Mouse (Mus musculus) intestine, embryonic 16.5 days (tissue): ENCODE data around the gene Gabra4. TPM values are rescaled to one million over a fixed set of nuclear protein-coding genes. Genes with fewer than 3 reads are reported as not detected.

Experiments used
- ATAC-seq: fragments of 200-750 bp; cut with Nextera tagmentation; 2 replicates; pipeline ENCODE4 v1.8.0; 2017; ENCODE audit warnings: moderate TSS enrichment, moderate library complexity
- H3K27ac ChIP-seq: fragments of 300-500 bp; sonication (generic); 2 replicates; pipeline ENCODE4 v1.5.1; 2014; ENCODE audit warnings: mild to moderate bottlenecking, low read length
- H3K27me3 ChIP-seq: fragments of 300-500 bp; sonication (generic); replicated peaks from 2 replicates; pipeline ENCODE4 v1.6.1; 2014; ENCODE audit warnings: low read length, control low read depth, mixed read lengths; ENCODE audit not compliant: control insufficient read depth, insufficient read depth
- H3K36me3 ChIP-seq: fragments of 300-500 bp; sonication (generic); 2 replicates; pipeline ENCODE4 v1.6.1; 2014; ENCODE audit warnings: low read length, control low read depth; ENCODE audit not compliant: control insufficient read depth, insufficient read depth
- H3K4me1 ChIP-seq: fragments of 300-500 bp; sonication (generic); 2 replicates; pipeline ENCODE4 v1.6.1; 2014; ENCODE audit warnings: low read length, control low read depth, mixed read lengths; ENCODE audit not compliant: control insufficient read depth, insufficient read depth
- H3K4me2 ChIP-seq: fragments of 300-500 bp; sonication (generic); 2 replicates; pipeline ENCODE4 v1.6.1; 2014; ENCODE audit warnings: low read depth, low read length, control low read depth
- H3K4me3 ChIP-seq: fragments of 300-500 bp; sonication (generic); 2 replicates; pipeline ENCODE4 v1.5.1; 2014; ENCODE audit warnings: mild to moderate bottlenecking, low read length
- H3K9ac ChIP-seq: fragments of 300-500 bp; sonication (generic); 2 replicates; pipeline ENCODE4 v1.6.1; 2014; ENCODE audit warnings: low read depth, low read length
- H3K9me3 ChIP-seq: fragments of 300-500 bp; sonication (generic); 2 replicates; pipeline ENCODE4 v1.6.1; 2016; ENCODE audit warnings: low read length, control low read depth; ENCODE audit not compliant: control insufficient read depth
- whole genome bisulfite sequencing: fragments of 180-500 bp; shearing (Covaris S2); extraction: QIAGEN DNeasy Blood & Tissue Kit; methylation state at CpG from one replicate; pipeline ENCODE4 v1.1.7; 2014; 5-methylcytosine and 5-hydroxymethylcytosine counted together
- polyA plus RNA-seq: library from polyadenylated mRNA; unstranded; fragments of >200 nt; fragmentation: Nextera tagmentation; extraction: Ambion mirVana; gene quantifications from 2 replicates; pipeline ENCODE4 v1.2.1, GENCODE M21; 2015

Gabra4 gene
- polyA plus RNA-seq, 1 experiment from 2014 or later: 2.5 TPM

DNA sequence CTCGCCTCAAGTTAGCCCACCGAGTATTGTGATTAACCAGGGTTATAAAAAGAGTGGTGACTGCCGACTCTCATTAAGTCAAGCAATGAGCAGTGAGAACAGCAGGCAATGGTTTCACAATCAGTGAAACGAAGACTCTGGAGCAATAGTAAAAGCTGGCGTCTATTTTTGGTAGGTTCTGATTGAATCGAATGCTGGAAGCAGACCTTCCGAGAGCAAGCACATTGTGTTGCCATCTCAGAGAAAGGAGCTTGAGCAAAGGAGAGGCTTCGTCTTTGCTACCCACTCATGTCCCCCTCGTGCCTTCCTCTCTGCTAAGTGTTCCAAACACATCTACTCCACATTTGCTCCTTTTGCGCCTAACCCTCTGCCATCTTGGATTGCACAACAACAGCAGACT lies 18.3 kb downstream of the Gabra4 start:
- Histone ChIP-seq H3K4me1 (no peaks in the 10 kb centered on the region), H3K27ac (no peak overlapping the region), H3K9me3 (no peaks in the 10 kb centered on the region), H3K36me3 (no peaks in the 10 kb centered on the region), H3K9ac (no peak overlapping the region), H3K4me2 (no peak overlapping the region), H3K4me3 (no peak overlapping the region), H3K27me3 (no peaks in the 10 kb centered on the region)
- WGBS: 82% methylated on average over 10 of the region's 10 CpGs
- ATAC-seq: no peak

DNA sequence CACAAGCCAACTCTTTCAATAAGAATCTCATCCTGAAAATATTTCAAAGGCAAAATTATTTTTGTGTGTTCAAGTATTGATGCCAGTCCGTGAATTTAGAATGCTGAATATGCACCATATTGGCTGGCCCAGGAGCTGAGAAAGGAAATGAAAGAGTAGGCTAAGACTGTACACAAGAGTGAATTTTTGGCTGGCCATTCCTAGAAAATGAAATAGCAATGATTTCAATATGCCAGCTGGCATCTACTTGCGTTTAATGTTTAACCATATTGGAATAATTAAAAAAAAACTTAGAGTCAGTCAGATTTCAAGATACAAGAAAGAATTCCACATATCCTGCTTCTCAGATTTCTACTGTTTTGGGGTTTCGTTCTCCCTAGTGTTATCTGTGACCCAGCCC lies 30.3 kb downstream of the Gabra4 start:
- no peak for ATAC-seq
- Histone ChIP-seq H3K36me3 (no peaks in the 10 kb centered on the region), H3K9ac (no peak overlapping the region), H3K27me3 (no peaks in the 10 kb centered on the region), H3K27ac (no peak overlapping the region), H3K4me3 (no peak overlapping the region), H3K4me1 (no peaks in the 10 kb centered on the region), H3K4me2 (no peak overlapping the region), H3K9me3 (no peaks in the 10 kb centered on the region)
- WGBS: 88% methylated on average over 3 of the region's 3 CpGs

DNA sequence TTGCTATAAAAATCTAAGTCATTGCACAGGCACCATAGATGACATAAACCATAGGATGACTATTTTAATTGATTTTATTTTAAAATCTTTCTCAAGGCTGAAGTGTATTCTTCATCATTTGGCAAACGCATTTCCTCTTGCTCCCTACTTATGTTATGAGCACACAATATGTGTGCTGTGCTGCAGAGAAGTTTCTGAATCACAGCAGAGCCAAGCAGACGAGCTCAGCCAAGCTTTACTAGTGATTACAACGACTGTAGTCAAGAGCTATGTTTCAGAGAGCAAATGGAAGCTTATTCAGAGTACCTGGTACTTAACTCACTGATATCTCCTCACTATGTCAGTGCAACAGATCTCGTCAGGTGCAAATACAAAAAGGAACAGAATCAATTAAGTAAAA lies 41.4 kb downstream of the Gabra4 start:
- Histone ChIP-seq H3K9ac (no peak overlapping the region), H3K4me3 (no peak overlapping the region), H3K27ac (no peak overlapping the region), H3K27me3 (no peaks in the 10 kb centered on the region), H3K4me1 (no peaks in the 10 kb centered on the region), H3K36me3 (no peaks in the 10 kb centered on the region), H3K9me3 (no peaks in the 10 kb centered on the region), H3K4me2 (no peak overlapping the region)
- ATAC-seq: no peak
- WGBS: 63% methylated on average over 4 of the region's 4 CpGs

DNA sequence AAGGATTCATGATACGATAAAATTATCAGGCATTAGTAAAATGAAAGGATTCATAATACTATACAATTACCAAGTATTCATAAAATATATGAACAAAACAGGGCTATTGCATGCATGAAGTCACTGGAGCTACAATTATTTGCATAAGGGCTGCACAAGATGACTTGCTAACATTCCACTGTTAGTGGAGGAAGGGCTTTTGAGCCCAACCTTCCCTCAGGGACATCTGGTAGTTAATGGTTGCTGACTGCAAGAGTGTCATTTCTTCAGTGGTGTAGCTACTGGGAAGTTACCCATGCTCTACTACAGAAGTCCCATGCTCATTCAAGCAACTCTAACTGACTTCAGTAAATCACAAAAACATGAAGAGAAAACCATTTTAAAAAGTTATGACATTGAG lies 43.8 kb downstream of the Gabra4 start:
- Histone ChIP-seq H3K9ac (no peak overlapping the region), H3K36me3 (no peaks in the 10 kb centered on the region), H3K27ac (no peak overlapping the region), H3K4me3 (no peak overlapping the region), H3K4me2 (no peak overlapping the region), H3K27me3 (no peaks in the 10 kb centered on the region), H3K4me1 (no peaks in the 10 kb centered on the region), H3K9me3 (no peaks in the 10 kb centered on the region)
- no peak for ATAC-seq
- WGBS: 96% methylated on average over 1 of the region's 1 CpGs

DNA sequence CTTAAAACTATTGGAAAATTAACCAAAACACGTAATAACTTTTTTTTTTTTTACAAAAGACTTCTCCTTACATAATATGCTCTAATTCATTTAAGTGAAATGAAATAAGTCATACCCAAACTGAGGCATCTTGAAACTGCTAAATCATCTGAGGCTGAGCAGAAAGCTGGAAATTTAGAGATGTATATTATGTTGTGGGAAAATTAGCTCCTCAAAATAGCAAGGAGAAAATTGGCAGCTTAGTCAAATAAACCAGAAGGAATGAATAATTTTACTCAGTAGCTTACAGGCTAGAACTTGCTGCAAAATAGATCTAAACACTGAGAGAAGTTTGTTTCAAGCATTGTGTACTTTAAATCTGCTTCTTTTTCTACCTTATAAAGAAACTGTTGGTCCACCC lies 49.4 kb downstream of the Gabra4 start:
- no peak overlapping the region for H3K27ac ChIP-seq
- no peaks in the 10 kb centered on the region for H3K27me3 ChIP-seq
- 73% methylated on average over 1 of the region's 1 CpGs for WGBS
- no peaks in the 10 kb centered on the region for H3K9me3 ChIP-seq
- no peak overlapping the region for H3K9ac ChIP-seq
- no peaks in the 10 kb centered on the region for H3K4me1 ChIP-seq
- no peak for ATAC-seq
- no peak overlapping the region for H3K4me2 ChIP-seq
- no peak overlapping the region for H3K4me3 ChIP-seq
- H3K36me3 ChIP-seq: no peaks in the 10 kb centered on the region

DNA sequence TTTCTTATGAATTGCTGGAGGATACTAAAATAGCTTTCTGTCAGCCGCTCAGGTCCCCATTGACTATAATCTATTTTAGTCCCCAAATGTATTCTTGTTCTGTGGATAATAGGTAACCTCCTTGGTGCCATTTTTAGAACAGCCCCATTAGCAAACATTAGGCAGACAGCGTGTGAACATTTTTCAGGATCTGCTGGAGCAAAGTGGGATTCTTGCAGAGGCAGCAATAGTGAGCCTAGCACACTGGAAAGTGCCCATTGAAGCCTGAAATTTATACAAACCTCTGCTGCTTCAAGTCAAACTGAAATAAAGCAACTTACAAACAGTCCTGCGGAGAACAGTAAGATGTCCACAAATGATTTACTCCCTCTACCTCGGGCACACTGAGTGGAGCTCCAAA lies 51.2 kb downstream of the Gabra4 start:
- H3K4me3 ChIP-seq: no peak overlapping the region
- H3K4me2 ChIP-seq: no peak overlapping the region
- H3K9me3 ChIP-seq: no peaks in the 10 kb centered on the region
- H3K27ac ChIP-seq: no peak overlapping the region
- no peaks in the 10 kb centered on the region for H3K36me3 ChIP-seq
- H3K4me1 ChIP-seq: no peaks in the 10 kb centered on the region
- 42% methylated on average over 4 of the region's 4 CpGs for WGBS
- no peaks in the 10 kb centered on the region for H3K27me3 ChIP-seq
- no peak for ATAC-seq
- no peak overlapping the region for H3K9ac ChIP-seq

DNA sequence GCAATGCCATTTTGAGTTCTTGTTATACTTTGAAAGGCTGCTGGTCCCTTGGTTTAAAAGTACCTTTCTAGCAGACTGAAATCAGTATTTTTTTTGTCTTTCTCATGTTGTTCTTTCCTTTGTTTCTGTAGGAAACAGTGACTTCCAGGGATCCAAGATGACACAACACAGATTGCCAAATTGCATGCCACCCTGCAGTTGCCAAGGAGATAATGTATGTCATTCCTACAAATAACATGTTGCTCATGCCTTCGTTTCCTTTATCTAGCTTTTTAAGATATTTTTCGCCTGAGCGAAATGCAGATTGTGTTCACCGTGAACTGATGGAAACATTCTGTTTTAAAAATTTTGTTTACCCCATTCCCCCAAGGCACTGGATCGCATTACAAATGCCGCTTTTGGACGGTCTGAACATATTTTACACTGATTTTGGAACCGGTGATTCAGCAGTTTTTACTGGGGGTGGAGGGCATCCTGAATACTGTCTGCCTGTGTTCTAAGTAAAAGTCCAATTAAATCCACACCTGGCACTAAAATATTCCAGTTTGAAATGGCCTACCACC lies 53.9 kb downstream of the Gabra4 start:
- 65% methylated on average over 8 of the region's 8 CpGs for WGBS
- H3K9ac ChIP-seq: no peak overlapping the region
- H3K27me3 ChIP-seq: no peaks in the 10 kb centered on the region
- H3K36me3 ChIP-seq: no peaks in the 10 kb centered on the region
- H3K4me3 ChIP-seq: no peak overlapping the region
- no peak overlapping the region for H3K4me2 ChIP-seq
- H3K4me1 ChIP-seq: no peaks in the 10 kb centered on the region
- no peak overlapping the region for H3K27ac ChIP-seq
- no peaks in the 10 kb centered on the region for H3K9me3 ChIP-seq
- no peak for ATAC-seq

DNA sequence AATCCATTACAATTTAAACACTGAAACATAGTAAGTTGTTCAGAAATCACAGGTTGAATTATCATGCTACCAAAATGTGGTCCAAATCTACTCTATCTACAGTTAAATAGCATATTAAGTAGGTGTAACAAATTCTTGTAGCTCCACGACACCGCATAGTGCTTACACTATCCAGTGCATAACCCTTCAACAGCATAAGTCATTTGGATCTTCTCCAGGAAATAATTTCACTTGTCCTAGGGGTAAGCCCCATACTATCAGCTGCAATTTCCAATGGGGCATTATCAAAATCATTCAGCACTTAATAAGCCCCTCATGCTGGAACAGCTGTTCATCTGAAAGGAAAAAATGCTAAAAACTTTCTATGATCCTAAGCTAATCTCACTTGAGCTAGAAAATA lies 62.8 kb downstream of the Gabra4 start:
- no peaks in the 10 kb centered on the region for H3K4me1 ChIP-seq
- no peaks in the 10 kb centered on the region for H3K9me3 ChIP-seq
- H3K36me3 ChIP-seq: no peaks in the 10 kb centered on the region
- H3K4me3 ChIP-seq: no peak overlapping the region
- H3K4me2 ChIP-seq: no peak overlapping the region
- WGBS: 86% methylated on average over 2 of the region's 2 CpGs
- no peak for ATAC-seq
- no peak overlapping the region for H3K27ac ChIP-seq
- H3K27me3 ChIP-seq: no peaks in the 10 kb centered on the region
- H3K9ac ChIP-seq: no peak overlapping the region

DNA sequence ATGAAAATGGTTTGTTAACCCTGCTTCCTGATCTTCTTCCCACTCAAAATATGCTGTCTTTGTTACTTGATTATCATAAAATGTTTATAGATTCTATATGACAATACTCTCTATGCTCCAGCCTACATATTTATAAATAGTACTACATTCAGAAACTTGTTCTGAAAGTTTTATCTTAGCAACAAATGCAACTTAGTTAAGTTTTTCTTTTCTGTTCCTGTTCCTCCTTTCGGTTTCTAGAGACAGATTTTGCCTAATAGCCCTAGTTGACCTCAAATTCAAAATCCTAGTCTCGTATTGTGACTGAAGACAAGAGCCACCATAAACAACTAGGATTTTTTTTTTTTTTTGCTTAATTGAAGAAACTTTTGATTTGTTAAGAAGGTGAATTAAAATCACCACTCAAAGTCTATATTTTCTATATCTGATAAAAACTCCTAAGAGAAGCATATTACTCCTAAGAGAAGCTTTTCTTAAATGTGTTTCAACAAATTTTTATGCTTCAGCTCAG lies 64.3 kb downstream of the Gabra4 start:
- WGBS: 77% methylated on average over 2 of the region's 2 CpGs
- Histone ChIP-seq H3K9me3 (no peaks in the 10 kb centered on the region), H3K27ac (no peak overlapping the region), H3K4me3 (no peak overlapping the region), H3K27me3 (no peaks in the 10 kb centered on the region), H3K4me1 (no peaks in the 10 kb centered on the region), H3K4me2 (no peak overlapping the region), H3K9ac (no peak overlapping the region), H3K36me3 (no peaks in the 10 kb centered on the region)
- no peak for ATAC-seq

DNA sequence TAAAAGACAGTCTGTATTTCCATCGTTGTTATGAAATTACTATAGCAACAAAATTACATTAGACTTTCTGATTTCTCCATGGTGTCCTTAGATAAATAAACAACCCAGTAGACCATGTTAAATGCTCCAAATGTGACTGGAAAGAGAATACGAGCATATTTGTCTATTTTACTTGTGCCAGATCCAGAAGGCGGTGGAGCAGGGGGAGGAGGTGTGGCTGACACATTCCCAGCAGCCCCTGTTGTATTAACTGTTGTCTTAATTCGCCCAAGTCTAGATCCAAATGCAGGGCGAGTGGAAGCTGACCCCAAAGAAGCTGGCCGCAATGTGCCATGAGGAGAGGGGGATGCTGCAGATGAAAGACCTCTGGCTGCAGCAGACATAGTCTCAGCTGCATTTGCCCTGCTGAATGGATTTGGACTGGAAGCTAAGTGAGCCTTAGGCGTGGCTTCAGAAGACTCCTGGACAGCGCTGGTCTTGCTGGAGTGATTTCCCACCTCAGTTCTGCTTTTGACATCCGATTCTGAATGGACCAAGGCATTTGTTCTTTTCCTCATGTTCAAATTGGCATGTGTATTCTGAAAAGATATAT lies 86.4 kb downstream of the Gabra4 start:
- Histone ChIP-seq H3K9me3 (no peaks in the 10 kb centered on the region), H3K9ac (no peak overlapping the region), H3K27ac (no peak overlapping the region), H3K4me1 (no peaks in the 10 kb centered on the region), H3K4me2 (no peak overlapping the region), H3K27me3 (no peaks in the 10 kb centered on the region), H3K4me3 (no peak overlapping the region), H3K36me3 (no peaks in the 10 kb centered on the region)
- 78% methylated on average over 9 of the region's 9 CpGs for WGBS
- no peak for ATAC-seq
